Mouse (Mus musculus) left cerebral cortex, adult 18-20 months (tissue): Measurements from ENCODE around the gene Gm49510. TPM values are rescaled to one million over a fixed set of nuclear protein-coding genes. Genes with fewer than 3 reads are reported as not detected.
"Not testable (repeated sequence)": the region's sequence is repeated elsewhere in the genome, so short reads cannot be mapped to it uniquely, and the experiment has no call there.

Experiments
- DNase-seq, 2 experiments: peaks; one replicate each; pipeline ENCODE4 v3.0.0; 2021 to 2022; ENCODE audit warnings: low spot score in 2 of 2, mixed read lengths in 1 of 2
- total RNA-seq, 2 experiments: library from RNA; stranded (reverse); gene quantifications; 2 replicates each; pipeline ENCODE4 v1.2.3; 2021

The Gm49510 gene
- total RNA-seq, 2 experiments from 2014 or later: 0.52 TPM; not detected in 1

DNA sequence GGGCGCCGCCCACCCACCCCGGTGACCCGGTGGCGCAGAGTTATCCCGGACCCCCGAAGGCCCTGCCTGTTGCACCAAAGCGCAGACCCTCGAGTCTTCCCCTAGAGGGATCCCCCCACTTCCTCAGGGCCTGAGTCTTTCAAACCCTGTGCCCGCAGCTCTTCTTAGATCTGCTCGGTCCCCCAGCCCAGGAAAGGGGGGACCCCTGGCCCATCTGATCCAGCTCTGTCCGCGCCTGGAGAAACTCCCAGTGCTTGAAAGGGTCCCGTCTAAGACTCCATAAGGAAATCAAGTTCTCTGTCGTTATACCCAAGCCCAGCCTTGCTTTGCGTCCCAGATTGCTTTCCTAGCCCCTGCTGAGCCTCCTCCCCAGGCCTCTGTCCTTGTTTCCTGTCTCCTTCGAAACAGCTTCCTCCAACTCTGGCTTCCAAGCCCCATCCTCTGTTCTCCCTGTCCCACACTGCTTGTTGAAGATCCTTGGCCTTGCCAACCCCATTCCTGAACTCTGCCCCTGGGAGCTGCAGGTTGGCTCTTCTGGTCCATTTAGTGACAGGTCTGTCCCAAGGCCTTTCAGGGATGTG lies 21.6 kb upstream of the Gm49510 start:
- DNase-seq: no peak

DNA sequence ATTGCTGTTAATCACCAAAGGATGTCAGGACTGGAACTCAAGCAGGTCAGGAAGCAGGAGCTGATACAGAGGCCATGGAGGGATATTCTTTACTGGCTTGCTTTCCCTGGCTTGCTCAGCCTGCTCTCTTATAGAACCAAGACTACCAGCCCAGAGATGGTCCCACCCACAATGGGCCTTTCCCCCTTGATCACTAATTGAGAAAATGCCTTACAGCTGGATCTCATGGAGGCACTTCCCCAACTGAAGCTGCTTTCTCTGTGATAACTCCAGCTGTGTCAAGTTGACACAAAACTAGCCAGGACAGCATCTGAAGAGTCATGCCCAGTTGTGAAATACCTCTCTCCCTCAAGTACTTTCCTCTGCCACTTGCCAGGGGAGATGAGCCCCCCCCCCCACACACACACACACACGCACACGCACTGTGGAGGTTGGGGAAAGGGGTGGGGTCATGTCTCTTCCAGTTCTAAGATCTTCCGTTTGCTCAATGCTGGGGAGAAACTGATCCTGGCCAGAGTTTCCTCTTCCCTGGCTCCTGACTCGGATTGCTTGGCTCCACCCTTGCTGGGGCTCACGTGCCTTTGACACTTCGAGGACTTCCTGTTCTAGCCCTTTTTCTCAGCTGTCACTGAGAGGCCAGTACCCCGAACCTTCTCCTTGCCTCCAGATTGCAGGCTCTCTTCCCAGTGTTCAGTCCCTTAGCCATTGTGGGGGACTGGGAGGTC lies 20.5 kb upstream of the Gm49510 start:
- not testable (repeated sequence) for DNase-seq

DNA sequence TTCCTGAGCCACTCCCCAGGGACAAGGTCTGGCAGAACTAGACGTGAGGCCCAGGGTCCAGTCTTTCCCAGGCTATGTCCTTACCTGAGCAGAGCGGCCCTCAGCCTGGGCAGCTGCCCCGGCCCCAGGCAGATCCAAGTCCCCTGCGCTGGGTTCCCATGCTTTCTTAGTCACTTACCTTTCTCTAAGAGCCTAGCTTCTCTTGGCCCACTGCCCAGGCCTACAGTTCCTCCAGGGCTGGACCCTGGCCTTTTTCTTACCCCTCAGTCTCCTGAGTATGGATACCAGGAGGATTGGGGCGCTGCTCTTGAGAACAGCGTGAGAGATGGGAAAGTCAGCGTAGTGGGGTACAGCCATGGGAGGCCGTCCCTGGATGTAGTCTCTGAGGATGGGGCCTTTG lies 19.0 kb upstream of the Gm49510 start:
- DNase-seq: no peak

DNA sequence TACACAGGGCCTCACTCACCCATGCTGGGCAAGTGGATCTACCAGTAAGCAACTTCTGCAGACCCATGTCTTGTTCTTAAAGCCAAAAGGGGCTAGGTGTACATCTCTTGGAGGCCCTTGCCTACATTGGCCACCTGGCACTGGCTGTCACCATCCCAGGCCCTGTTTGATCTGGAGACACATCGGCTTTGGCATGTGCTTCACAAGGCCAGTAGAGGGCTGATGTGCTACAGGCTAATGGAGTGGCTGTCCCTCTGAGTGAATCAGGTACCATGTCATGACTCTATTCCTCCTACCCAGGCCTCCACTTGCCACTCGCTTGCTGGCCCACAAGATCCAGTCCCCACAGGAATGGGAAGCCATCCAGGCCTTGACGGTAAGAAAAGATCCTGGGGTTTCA lies 17.6 kb upstream of the Gm49510 start:
- no peak for DNase-seq

DNA sequence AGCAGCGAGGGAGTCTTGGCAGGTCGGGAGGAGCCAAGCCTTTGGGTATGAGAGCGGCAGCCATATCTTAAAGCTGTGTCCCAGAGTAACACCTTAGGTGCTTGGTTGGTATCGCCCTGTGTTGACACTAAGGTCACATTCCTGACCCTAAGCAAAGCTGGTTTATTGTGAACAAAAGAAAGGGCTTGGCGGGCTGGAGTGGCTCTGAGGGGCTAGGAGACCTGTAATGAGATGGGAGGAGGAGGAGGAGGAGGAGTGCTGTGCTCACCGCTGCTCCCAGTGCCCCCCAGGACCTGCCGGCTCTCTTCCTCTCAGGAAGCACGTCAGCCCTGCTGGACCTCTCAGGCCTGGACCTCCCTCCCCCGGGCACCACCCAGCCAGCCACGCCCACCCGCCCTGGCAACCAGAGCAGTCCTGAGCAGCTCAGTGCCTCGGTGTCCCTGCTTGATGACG lies 10.0 kb upstream of the Gm49510 start:
- no peak for DNase-seq

DNA sequence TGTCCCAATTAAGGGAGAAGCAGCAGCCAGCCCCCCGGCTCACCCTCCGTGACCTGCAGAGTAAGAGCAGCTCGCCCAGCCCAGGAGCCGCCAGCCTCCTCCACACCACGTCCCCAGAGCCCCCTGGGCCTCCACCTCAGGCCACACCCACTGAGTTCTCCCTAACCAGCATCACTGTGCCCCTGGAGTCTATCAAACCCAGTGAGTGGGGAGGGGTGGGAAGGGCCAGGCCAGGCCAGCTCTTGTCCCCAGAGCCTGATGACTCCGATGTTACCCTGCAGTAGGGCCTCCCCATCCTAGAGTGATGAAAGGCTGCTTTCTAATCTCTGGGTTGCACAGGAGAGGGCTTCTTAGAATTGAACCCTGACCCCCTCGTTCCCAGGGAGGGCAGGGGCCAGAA lies 7.0 kb upstream of the Gm49510 start:
- DNase-seq: no peak

DNA sequence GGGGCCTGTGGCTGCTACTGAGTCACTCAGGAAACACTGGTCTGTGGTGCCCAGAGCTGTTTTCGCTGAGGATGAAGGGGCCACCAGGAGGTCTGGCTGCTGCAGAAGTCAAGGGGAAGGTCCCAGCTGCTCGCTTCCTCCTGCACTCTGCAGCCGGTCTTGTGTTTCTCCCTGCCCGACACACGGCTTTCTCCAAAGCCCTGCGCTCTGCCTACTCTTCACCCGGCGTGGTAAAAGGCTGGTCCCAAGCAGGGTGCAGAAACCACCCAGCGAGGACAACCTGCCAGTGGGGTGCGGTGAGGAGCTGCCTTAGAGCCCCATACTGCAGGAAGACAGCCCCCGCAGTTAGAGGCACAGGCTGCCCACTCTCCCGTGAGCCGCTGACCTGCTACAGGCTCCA lies 4.7 kb upstream of the Gm49510 start:
- no peak for DNase-seq

DNA sequence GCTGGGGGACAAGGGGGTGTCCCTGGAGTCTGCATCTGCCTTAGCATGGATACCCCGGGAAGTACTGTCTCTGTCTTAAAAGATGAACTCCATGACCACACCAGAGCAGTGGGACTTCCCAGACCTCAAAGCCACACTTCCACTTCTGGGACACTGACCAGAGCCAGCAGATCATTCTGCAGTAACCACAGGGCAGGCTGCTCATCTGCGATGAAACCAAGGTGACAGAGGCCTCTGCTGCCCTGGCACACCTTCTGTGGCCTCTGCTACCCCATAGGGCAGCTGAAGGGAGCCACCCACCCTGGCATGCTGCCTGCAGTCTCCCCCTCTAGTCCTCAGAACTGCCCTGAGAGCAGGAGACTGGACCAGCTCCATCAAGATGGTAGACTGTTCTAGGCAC lies 3.7 kb upstream of the Gm49510 start:
- DNase-seq: no peak

DNA sequence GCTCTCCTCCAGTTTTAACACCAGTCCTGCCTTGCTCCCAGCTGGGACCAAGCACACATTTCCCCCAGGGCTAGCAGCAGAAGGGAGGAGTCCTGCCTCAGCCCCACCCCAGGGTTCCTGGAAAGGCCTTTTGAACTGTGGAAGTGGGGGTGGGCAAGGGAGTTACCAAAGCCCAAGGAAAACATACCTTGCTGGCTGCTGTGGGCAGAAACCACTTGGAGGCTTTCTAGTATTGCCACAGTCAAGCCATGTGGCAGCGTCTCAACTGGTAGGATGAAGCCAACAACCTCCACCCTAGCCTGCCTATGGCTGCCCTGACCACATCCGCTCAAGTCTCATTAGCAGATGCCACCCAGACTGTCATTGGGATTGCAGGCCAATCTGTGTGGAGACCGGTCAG lies 3.3 kb upstream of the Gm49510 start:
- DNase-seq: no peak

DNA sequence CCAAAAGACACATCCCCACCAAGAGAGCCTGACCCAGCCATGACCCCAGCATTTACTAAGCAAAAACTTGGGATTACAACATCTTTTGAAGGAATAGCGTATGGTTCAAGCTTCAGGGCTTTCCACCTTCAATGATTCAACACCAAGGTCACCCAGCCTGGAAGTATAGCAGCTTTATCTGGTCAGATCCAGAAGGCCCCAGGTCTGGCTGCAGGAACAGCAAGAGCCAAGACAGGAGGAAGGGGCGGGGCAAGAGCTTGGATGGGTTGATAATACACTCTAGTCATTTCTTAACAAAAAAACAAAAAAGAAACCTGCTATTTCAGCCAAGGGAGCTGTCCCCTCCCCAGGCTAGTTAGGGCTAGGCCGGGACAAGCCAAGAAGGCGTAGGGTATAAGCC lies 2.0 kb upstream of the Gm49510 start:
- no peak for DNase-seq

DNA sequence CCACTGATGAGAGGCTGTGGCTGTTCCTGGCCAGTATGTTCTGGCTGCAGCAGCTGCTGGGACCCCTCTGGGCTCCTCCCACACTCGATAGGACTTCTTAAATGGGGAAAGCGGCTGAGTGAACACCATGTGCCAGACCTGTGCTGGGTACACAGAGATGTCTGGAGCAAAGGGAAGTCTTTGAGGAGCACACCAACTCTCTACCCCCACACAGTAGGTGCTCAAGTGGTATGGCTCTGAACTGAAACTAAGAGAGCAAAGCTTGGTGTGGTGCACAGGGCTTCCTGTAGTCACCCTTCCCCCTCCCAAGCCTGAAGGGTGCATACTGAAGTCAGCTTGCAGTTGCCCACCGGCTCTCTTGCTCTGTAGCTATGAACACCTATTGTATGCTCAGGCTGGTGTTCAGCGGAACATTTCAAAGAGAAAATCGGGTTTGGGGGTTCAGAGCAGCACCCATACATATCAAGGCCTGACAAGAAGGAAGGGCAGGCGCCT lies 913 bp upstream of the Gm49510 start:
- DNase-seq: no peak

DNA sequence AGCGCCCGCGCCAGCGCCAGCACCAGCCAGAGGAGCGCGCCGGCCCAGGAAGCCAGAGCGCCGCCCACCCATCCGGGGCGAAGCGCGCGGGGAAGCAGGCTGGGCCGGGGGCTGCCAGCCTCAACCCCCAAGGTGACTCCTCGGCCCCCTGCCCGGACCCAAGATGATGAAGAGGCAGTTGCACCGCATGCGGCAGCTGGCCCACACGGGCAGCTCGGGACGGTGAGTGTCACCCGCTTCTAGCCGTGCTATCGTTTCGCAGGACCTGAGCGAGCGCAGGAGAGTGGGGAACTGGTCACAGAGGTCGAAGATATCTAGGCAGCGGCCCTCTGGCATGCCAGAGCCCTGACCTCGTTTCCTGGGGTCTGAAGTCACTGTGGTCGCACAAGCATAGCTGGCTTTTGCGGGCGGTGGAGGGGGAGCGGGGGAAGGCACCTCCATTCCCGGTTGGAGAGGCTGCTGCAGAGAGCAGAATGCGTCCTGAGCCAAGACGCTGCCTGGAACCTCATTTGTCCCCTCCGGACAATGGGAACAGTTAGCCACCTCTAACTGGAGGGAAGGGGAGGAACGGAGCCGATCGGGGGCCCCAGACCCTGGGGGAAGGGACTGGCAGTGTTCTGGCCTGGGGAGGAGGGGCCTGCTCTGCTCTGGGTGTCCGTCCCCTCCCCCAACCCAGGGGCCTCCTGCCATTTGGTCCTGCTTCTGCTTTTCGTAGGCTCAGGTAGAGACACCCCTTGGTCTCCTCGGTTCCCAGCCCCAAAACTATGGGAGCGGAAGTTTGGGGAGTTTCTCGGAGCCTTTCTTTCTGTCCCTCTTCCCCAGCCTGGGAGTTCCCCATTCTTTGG lies 495 bp downstream of the Gm49510 start, which contains the start of gene Sh3bp1:
TSS of gene Sh3bp1 (plus strand) at position 29 of the 845 bp plus-strand sequence.
- DNase-seq: peak; percentile 57 to 72

DNA sequence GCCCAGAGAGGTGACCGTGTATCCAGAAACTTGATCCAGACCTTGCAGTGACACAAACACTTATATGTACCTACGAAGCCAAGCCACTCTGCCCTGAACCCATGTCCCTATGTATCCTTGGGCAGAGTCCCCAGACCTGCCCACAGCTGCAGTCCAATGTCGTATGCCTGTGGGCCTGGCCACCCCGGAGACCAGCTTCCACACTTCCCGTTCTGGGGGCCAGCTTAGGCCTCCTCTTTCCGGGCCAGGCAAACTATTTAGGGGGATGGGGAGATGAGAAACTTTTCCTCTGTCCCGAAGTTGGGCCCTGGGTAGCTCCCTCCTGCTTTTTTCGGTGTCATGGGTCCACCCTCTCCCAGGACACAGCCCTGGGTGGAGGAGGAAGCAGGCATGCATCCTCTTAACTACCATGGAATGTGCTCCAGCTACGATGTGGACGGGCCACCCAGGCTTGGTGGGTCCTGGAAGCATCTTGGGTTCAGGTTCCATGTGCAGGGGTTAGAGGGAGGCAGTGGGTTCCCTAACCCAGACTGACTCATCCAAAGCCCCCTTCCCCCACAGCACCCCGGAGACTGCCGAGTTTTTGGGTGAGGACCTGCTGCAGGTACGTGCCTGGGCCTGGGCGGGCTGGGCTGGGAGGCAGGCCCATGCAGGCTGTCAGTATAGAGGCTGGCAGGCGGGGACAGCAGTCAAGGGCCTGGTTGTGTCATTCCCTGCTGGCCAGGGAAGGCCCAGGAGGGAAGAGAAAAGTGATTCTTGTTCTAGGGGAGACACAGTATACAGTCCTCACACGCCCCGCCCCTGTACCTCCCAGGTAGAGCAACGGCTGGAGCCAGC lies 1.3 kb downstream of the Gm49510 start:
- no peak for DNase-seq

DNA sequence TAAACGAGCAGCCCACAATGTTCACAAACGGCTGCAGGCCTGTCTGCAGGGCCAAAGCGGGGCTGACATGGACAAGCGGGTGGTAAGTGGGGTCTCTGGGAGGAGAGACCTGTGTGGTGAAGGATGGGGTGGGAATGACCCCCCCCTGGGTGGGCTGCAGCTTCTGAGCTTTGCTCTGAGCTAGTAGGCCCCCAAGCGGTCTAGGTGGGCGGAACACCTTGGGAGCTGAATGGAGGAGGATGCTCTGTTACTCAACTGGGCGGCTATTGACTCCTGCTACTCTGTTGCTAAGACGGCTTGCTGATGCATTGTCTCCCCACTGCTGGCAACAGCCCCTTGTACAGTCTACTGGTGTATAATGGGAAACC lies 1.9 kb downstream of the Gm49510 start:
- DNase-seq: no peak

DNA sequence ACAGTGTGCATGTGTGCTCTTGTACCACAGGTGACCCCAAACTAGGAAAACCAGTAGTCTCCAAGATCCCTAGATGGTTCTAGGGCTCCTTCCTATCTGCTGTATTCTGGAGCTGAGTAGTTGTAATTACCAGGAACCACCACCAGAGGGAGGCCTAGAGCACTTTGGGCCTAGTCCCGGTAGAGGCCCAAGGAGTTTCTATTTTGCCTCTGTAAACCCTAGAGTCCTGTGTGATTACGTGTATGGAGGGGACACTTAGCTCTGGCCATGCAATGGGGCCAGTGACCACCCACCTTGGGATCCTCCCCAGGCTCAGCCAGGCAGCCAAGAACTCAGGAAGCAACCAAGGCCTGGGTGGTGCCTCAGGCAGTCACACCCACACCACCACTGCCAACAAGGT lies 3.8 kb downstream of the Gm49510 start:
- peak; percentile 77 to 91 for DNase-seq

DNA sequence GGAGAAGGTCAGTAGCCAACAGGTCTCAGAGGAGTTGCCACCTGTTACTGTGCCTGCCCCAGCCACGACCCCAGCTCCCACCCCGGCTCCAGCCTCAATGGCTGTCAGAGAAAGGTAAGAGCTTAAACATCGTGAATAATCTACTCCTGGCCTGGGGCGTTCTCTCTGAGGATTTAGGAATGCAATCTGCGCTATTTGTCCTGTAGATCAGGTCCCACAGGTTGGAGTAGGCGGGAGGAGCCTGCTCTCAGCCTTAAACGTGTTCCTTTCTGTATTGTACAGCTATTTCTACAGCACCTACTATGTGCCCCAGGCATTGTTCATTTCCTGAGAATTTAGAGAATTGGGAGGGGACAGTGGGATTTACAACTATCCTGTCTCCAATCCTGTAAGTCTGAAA lies 8.9 kb downstream of the Gm49510 start:
- no peak for DNase-seq

DNA sequence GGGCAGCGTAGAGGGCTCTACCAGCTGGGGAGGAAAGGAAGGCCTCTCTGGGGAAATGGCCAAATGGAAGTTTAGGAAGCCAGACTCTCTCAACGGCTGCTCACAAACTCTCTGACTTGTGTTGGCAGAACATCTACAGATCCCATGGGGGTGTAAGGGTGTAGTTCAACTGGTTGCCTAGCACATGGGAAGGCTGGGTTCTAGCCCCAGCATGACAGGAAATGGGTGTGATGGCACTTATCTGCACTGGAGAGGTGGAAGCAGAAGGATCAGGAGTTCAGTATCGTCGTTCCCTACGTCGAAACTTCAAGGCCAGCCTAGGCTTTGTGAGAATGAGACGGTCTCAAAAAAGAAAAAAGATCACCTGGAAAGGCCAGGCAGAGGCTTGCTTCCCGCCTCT lies 9.5 kb downstream of the Gm49510 start:
- no peak for DNase-seq

DNA sequence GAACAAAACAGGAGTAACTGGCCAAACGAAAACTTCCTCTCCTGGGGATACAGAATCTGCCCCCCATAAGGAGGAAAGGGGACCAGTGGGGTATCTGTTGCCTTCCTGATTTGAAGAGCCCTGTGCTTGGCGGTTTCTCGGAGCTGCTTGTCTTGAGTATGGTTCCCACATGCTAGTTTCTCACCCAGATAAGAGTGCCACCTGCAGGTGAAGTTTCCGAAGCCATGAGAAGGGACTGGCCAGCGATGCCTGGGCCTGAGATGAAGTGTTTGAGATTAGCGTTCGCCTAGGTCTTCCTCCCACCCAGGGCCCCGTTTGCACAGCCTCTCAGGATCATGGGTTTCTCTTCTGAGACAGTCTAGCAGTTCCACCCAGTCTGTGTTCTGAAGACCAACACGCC lies 12.6 kb downstream of the Gm49510 start:
- no peak for DNase-seq

DNA sequence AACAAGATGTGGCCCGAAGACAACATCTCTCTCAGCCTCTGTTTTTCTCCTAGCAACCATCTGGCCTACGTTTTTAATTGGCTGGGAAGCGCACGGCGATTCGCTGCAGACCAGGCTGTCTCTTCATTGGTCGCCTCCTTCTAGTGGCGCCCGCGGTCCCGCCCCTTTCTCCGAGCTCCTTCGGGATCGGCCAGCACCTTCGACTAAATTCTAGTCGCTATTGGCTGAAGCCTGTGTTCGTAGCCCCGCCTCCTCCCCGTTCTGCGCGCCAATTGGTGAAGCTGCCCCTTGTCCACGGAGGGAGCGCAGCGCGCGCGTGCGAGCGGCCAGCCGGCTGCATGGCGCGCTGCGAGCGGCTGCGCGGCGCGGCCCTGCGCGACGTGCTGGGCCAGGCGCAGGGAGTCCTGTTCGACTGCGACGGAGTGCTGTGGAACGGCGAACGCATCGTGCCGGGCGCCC lies 14.2 kb downstream of the Gm49510 start, which contains the start of gene Pdxp:
TSS of gene Pdxp (plus strand) at position 288 of the 459 bp plus-strand sequence.
- DNase-seq: peak; percentile 94 to 98

DNA sequence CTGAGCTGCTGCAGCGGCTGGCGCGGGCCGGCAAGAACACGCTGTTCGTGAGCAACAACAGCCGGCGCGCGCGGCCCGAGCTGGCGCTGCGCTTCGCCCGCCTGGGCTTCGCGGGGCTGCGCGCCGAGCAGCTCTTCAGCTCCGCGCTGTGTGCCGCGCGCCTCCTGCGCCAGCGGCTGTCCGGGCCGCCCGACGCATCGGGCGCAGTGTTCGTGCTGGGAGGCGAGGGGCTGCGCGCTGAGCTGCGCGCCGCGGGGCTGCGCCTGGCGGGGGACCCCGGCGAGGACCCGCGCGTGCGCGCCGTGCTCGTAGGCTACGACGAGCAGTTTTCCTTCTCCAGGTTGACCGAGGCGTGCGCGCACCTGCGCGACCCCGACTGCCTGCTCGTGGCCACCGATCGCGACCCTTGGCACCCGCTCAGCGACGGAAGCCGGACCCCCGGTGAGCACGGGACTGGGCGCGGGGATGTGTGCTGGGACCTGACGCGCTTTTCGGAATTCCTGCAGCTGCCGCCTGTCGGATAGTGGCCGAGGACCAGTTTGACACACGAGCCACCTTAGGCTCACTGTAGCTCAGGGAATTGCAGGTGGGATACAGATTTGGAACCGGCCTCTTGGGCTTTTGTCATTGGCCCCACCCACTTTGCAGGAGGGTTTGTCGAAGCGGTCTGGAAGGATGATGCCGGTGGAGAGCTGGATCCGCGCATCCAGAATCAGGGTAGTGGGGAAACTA lies 14.8 kb downstream of the Gm49510 start:
- DNase-seq: peak; percentile 46 to 67
